Mouse (Mus musculus): Measurements from ENCODE around the gene Zfp800. TPM values are rescaled to one million over a fixed set of nuclear protein-coding genes. Genes with fewer than 3 reads are reported as not detected.

Gene Zfp800
- polyA plus RNA-seq, 1 experiment = 21.9 TPM

GRCm38 (mm10) chr6:28232618-28233361, 165.0 kb downstream of the Zfp800 start:
- Histone ChIP-seq H3K4me3 (ENCODE audit: insufficient read depth, low read length) (no peak overlapping the region), H3K4me1 (ENCODE audit: control insufficient read depth, insufficient read depth, low read length) (no peaks in the 10 kb centered on the region)
- TF ChIP-seq POLR2A (IDR thresholded peaks at IDR 0.05; ENCODE audit: low read depth, low read length) (no peak), CTCF (IDR thresholded peaks at IDR 0.05; ENCODE audit: borderline replicate concordance, insufficient read depth, low read length) (no peak)

GRCm38 (mm10) chr6:28228085-28228484, 169.7 kb downstream of the Zfp800 start:
- TF ChIP-seq CTCF (IDR thresholded peaks at IDR 0.05; ENCODE audit: borderline replicate concordance, insufficient read depth, low read length) (no peak), POLR2A (IDR thresholded peaks at IDR 0.05; ENCODE audit: low read depth, low read length) (no peak)

More at GRCm38 (mm10) chr6:28232618-28233361, 165.0 kb downstream of the Zfp800 start:
- no peak overlapping the region for H3K27ac ChIP-seq (ENCODE audit: insufficient read depth, low read length)

GRCm38 (mm10) chr6:28221017-28221416, 176.8 kb downstream of the Zfp800 start:
- Histone ChIP-seq H3K27ac (ENCODE audit: insufficient read depth, low read length) (no peak overlapping the region), H3K4me1 (ENCODE audit: control insufficient read depth, insufficient read depth, low read length) (no peaks in the 10 kb centered on the region), H3K4me3 (ENCODE audit: insufficient read depth, low read length) (no peak overlapping the region)
- no peak for TF ChIP-seq CTCF (IDR thresholded peaks at IDR 0.05; ENCODE audit: borderline replicate concordance, insufficient read depth, low read length)
- no peak for TF ChIP-seq POLR2A (IDR thresholded peaks at IDR 0.05; ENCODE audit: low read depth, low read length)

More at GRCm38 (mm10) chr6:28228085-28228484, 169.7 kb downstream of the Zfp800 start:
- Histone ChIP-seq H3K4me1 (ENCODE audit: control insufficient read depth, insufficient read depth, low read length) (no peaks in the 10 kb centered on the region), H3K4me3 (ENCODE audit: insufficient read depth, low read length) (no peak overlapping the region), H3K27ac (ENCODE audit: insufficient read depth, low read length) (no peak overlapping the region)

GRCm38 (mm10) chr6:28218386-28218785, 179.4 kb downstream of the Zfp800 start:
- H3K27ac ChIP-seq (ENCODE audit: insufficient read depth, low read length) = no peak overlapping the region
- TF ChIP-seq POLR2A (IDR thresholded peaks at IDR 0.05; ENCODE audit: low read depth, low read length) (no peak), CTCF (IDR thresholded peaks at IDR 0.05; ENCODE audit: borderline replicate concordance, insufficient read depth, low read length) (no peak)
- H3K4me1 ChIP-seq (ENCODE audit: control insufficient read depth, insufficient read depth, low read length) = no peaks in the 10 kb centered on the region; the same call in 1 of the 2 replicates
- no peak overlapping the region for H3K4me3 ChIP-seq (ENCODE audit: insufficient read depth, low read length)

- Histone ChIP-seq H3K27ac (ENCODE audit: insufficient read depth, low read length) (no peak overlapping the region), H3K4me1 (ENCODE audit: control insufficient read depth, insufficient read depth, low read length) (no peaks in the 10 kb centered on the region; the same call in 1 of the 2 replicates), H3K4me3 (ENCODE audit: insufficient read depth, low read length) (peak overlapping the region; percentile 66)
- TF ChIP-seq POLR2A (IDR thresholded peaks at IDR 0.05; ENCODE audit: low read depth, low read length) = no peak
- TF ChIP-seq CTCF (IDR thresholded peaks at IDR 0.05; ENCODE audit: borderline replicate concordance, insufficient read depth, low read length) = peak; percentile 28; the same call in 1 of the 2 replicates
These were observed 182.4 kb downstream of the Zfp800 start for GRCm38 (mm10) chr6:28215268-28215954.

- no peak overlapping the region for H3K27ac ChIP-seq (ENCODE audit: insufficient read depth, low read length)
- no peaks in the 10 kb centered on the region; the same call in 1 of the 2 replicates for H3K4me1 ChIP-seq (ENCODE audit: control insufficient read depth, insufficient read depth, low read length)
- H3K4me3 ChIP-seq (ENCODE audit: insufficient read depth, low read length) = peak overlapping the region; percentile 66
- TF ChIP-seq POLR2A (IDR thresholded peaks at IDR 0.05; ENCODE audit: low read depth, low read length) = no peak
- no peak for TF ChIP-seq CTCF (IDR thresholded peaks at IDR 0.05; ENCODE audit: borderline replicate concordance, insufficient read depth, low read length)
These were observed 183.0 kb downstream of the Zfp800 start for GRCm38 (mm10) chr6:28214658-28215267.

GRCm38 (mm10) chr6:28203454-28203853, 194.4 kb downstream of the Zfp800 start:
- no peak overlapping the region for H3K4me3 ChIP-seq (ENCODE audit: insufficient read depth, low read length)
- no peaks in the 10 kb centered on the region for H3K4me1 ChIP-seq (ENCODE audit: control insufficient read depth, insufficient read depth, low read length)
- H3K27ac ChIP-seq (ENCODE audit: insufficient read depth, low read length) = no peak overlapping the region; the same call in 1 of the 2 replicates
- no peak for TF ChIP-seq POLR2A (IDR thresholded peaks at IDR 0.05; ENCODE audit: low read depth, low read length)
- no peak for TF ChIP-seq CTCF (IDR thresholded peaks at IDR 0.05; ENCODE audit: borderline replicate concordance, insufficient read depth, low read length)

GRCm38 (mm10) chr6:28202833-28203232, 195.0 kb downstream of the Zfp800 start:
- Histone ChIP-seq H3K27ac (ENCODE audit: insufficient read depth, low read length) (no peak overlapping the region), H3K4me3 (ENCODE audit: insufficient read depth, low read length) (no peak overlapping the region), H3K4me1 (ENCODE audit: control insufficient read depth, insufficient read depth, low read length) (no peaks in the 10 kb centered on the region)
- no peak for TF ChIP-seq POLR2A (IDR thresholded peaks at IDR 0.05; ENCODE audit: low read depth, low read length)
- no peak for TF ChIP-seq CTCF (IDR thresholded peaks at IDR 0.05; ENCODE audit: borderline replicate concordance, insufficient read depth, low read length)

- Histone ChIP-seq H3K4me1 (ENCODE audit: control insufficient read depth, insufficient read depth, low read length) (peaks cover 2% of the 10 kb centered on the region), H3K27ac (ENCODE audit: insufficient read depth, low read length) (peak overlapping the region; percentile 97), H3K4me3 (ENCODE audit: insufficient read depth, low read length) (no peak overlapping the region)
- TF ChIP-seq POLR2A (IDR thresholded peaks at IDR 0.05; ENCODE audit: low read depth, low read length) = no peak
- no peak for TF ChIP-seq CTCF (IDR thresholded peaks at IDR 0.05; ENCODE audit: borderline replicate concordance, insufficient read depth, low read length)
These were observed 203.9 kb downstream of the Zfp800 start for GRCm38 (mm10) chr6:28193901-28194300.

All from embryonic fibroblast, embryonic 13.5 days (primary cell).